Mouse (Mus musculus) embryonic facial prominence, embryonic 12.5 days (tissue): Measurements from ENCODE around the gene Epb41l3. TPM values are rescaled to one million over a fixed set of nuclear protein-coding genes. Genes with fewer than 3 reads are reported as not detected.
A peak's percentile ranks its signal among the peaks of the same experiment; 100 is the strongest.

Experiments
- ATAC-seq: fragments of 200-750 bp; cut with Nextera tagmentation; 2 replicates; pipeline ENCODE4 v1.8.0; 2017; ENCODE audit not compliant: insufficient number of reproducible peaks, insufficient read depth, low FRiP score, low TSS enrichment
- H3K27ac ChIP-seq: fragments of 300-500 bp; sonication (generic); 2 replicates; pipeline ENCODE4 v1.5.1; 2016; ENCODE audit warnings: mild to moderate bottlenecking
- H3K27me3 ChIP-seq: fragments of 300-500 bp; sonication (generic); 2 replicates; pipeline ENCODE4 v1.6.1; 2016; ENCODE audit warnings: mild to moderate bottlenecking, moderate library complexity
- H3K36me3 ChIP-seq: fragments of 300-500 bp; sonication (generic); 2 replicates; pipeline ENCODE4 v1.6.1; 2016; ENCODE audit warnings: mild to moderate bottlenecking
- H3K4me1 ChIP-seq: fragments of 300-500 bp; sonication (generic); 2 replicates; pipeline ENCODE4 v1.6.1; 2016
- H3K4me2 ChIP-seq: fragments of 300-500 bp; sonication (generic); replicated peaks from 2 replicates; pipeline ENCODE4 v1.6.1; 2016; ENCODE audit warnings: mild to moderate bottlenecking, moderate library complexity
- H3K4me3 ChIP-seq: fragments of 300-500 bp; sonication (generic); 2 replicates; pipeline ENCODE4 v1.5.1; 2016; ENCODE audit warnings: mild to moderate bottlenecking
- H3K9ac ChIP-seq: fragments of 300-500 bp; sonication (generic); 2 replicates; pipeline ENCODE4 v1.6.1; 2016; ENCODE audit warnings: mild to moderate bottlenecking, moderate library complexity
- H3K9me3 ChIP-seq: fragments of 300-500 bp; sonication (generic); 2 replicates; pipeline ENCODE4 v1.6.1; 2016; ENCODE audit warnings: mild to moderate bottlenecking, moderate library complexity
- WGBS: fragments of 180-500 bp; shearing (Covaris S2); methylation state at CpG from one replicate; pipeline ENCODE4 v1.1.7; 2016; 5-methylcytosine and 5-hydroxymethylcytosine counted together
- polyA plus RNA-seq: library from polyadenylated mRNA; unstranded; fragments of >200 nt; fragmentation: Nextera tagmentation; extraction: Ambion mirVana; gene quantifications from 2 replicates; pipeline ENCODE4 v1.2.1, GENCODE M21; 2016

The Epb41l3 gene
- polyA plus RNA-seq, 1 experiment from 2014 or later: 166 TPM

DNA sequence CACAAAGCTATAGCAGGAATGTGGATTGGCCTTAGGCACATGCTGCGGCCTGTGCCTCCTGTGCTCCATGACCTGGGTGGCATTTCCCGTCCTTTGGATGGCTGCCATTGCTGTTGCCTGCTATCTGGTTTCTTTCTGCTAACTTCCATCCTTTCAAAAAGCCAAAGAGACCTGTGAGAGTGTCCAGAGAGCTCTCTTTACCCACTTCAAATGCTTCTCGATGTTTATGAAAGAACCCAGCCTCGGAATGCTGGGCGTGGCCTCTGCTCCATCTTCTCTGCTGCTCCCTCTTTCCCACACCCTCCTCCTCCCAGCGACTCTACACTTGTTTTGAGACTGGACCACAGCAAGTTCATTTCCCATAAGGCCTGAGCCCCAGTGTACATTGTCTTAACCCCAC is 120.3 kb downstream of the Epb41l3 start:
- H3K27me3 ChIP-seq: no peaks in the 10 kb centered on the region
- H3K9ac ChIP-seq: no peak overlapping the region
- no peak overlapping the region for H3K4me3 ChIP-seq
- H3K9me3 ChIP-seq: no peaks in the 10 kb centered on the region
- no peak overlapping the region for H3K27ac ChIP-seq
- WGBS: 73% methylated on average over 6 of the region's 6 CpGs
- H3K4me1 ChIP-seq: peaks cover 51% of the 10 kb centered on the region
- no peaks in the 10 kb centered on the region for H3K36me3 ChIP-seq
- no peak overlapping the region for H3K4me2 ChIP-seq
- ATAC-seq: no peak

- H3K36me3 ChIP-seq: no peaks in the 10 kb centered on the region
- ATAC-seq: no peak
- WGBS: 79% methylated on average over 10 of the region's 10 CpGs
These were observed 121.2 kb downstream of the Epb41l3 start for GRCm38 (mm10) chr17:69196656-69197055.

GRCm38 (mm10) chr17:69198805-69199204 is 123.3 kb downstream of the Epb41l3 start:
- H3K4me3 ChIP-seq: no peak overlapping the region
- H3K27me3 ChIP-seq: no peaks in the 10 kb centered on the region
- H3K4me1 ChIP-seq: peaks cover 28% of the 10 kb centered on the region
- ATAC-seq: no peak
- H3K4me2 ChIP-seq: no peak overlapping the region
- H3K9me3 ChIP-seq: no peaks in the 10 kb centered on the region
- H3K36me3 ChIP-seq: no peaks in the 10 kb centered on the region
- no peak overlapping the region for H3K9ac ChIP-seq
- no peak overlapping the region for H3K27ac ChIP-seq
- WGBS: 41% methylated on average over 1 of the region's 1 CpGs

More at GRCm38 (mm10) chr17:69196656-69197055, 121.2 kb downstream of the Epb41l3 start:
- H3K9ac ChIP-seq: no peak overlapping the region
- H3K27ac ChIP-seq: no peak overlapping the region
- H3K27me3 ChIP-seq: no peaks in the 10 kb centered on the region
- no peaks in the 10 kb centered on the region for H3K9me3 ChIP-seq
- H3K4me3 ChIP-seq: no peak overlapping the region
- peaks cover 50% of the 10 kb centered on the region for H3K4me1 ChIP-seq
- no peak overlapping the region for H3K4me2 ChIP-seq

DNA sequence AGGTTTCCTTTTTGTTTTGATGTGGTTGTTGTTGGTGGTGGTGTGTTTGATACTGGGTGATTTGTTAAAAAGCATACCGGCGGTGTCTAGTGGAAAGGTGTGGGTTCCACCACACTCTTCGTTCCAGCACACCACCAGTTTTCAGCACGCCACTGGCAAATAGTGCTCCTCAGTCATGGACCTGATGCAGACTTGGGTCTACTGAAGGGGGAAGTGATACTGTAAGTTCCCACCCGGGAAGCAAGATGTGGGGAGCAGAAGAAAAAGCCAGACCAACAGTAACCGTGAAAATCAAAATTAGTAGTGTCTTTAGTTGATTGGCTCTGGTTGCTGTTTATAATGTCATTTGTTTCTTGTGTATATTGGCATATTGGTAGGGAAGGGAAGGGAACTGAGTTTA is 124.3 kb downstream of the Epb41l3 start:
- no peak for ATAC-seq

DNA sequence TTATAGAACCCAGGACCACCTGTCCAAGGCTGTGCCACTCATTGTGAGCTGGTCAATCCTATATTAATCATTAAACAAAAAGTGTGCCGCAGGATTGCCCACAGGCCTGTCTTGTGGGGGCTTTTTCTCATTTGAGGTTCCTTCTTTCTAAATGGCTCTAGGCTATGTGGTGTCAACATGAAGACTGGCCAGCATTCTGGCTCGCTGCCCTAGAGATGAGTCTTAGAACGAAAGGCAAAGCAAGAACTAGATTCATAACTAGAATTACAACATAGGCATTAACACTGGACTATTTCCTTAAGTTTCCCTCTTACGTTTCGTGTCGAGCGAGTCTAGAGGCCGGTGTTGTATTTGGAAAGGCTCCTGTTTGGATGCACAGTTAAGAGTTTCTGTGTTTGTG is 125.5 kb downstream of the Epb41l3 start:
- Histone ChIP-seq H3K27me3 (no peaks in the 10 kb centered on the region), H3K9me3 (no peaks in the 10 kb centered on the region), H3K9ac (no peak overlapping the region), H3K36me3 (no peaks in the 10 kb centered on the region), H3K27ac (no peak overlapping the region), H3K4me2 (no peak overlapping the region), H3K4me3 (no peak overlapping the region), H3K4me1 (peaks cover 12% of the 10 kb centered on the region)
- ATAC-seq: no peak
- 93% methylated on average over 8 of the region's 8 CpGs for WGBS

More for the DNA sequence above, 124.3 kb downstream of the Epb41l3 start:
- Histone ChIP-seq H3K9ac (no peak overlapping the region), H3K36me3 (no peaks in the 10 kb centered on the region), H3K27ac (no peak overlapping the region), H3K4me3 (no peak overlapping the region), H3K9me3 (no peaks in the 10 kb centered on the region), H3K4me2 (no peak overlapping the region), H3K4me1 (peaks cover 18% of the 10 kb centered on the region), H3K27me3 (no peaks in the 10 kb centered on the region)
- 85% methylated on average over 6 of the region's 6 CpGs for WGBS

DNA sequence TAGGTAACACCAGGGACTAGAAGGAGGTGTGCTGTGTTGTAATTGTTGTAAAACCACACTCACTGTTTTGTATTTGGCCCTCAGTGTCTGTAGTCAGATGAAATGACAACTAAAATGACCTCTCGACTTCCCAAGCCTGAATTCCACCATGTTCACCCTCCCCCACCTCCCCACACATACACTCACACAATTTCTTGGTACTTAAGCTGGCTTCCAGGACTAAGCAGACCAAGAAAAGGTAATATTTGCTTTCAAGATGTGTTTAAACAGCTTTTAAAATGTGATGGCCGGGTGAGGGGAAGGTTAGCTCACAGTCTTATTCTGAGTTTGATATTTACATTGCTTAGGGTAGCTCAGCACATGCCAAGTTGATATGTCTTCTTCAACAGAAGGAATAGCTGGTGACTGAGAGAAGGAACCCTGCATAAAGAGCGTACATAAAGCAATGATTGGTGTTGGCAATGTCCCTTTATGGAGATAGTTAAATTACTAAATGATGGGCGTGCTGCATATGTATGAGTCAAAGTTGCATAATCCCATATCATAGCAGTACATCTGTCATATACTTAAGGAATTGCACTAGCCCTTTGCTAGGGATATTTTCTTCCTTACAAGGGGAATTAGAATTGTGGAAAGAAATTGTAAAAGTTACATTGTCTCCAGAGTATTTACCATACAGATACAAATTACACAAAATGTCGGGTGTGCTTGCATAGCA is 130.0 kb downstream of the Epb41l3 start:
- Histone ChIP-seq H3K4me3 (no peak overlapping the region), H3K4me2 (no peak overlapping the region), H3K9ac (no peak overlapping the region), H3K9me3 (no peaks in the 10 kb centered on the region), H3K4me1 (peaks cover 23% of the 10 kb centered on the region), H3K36me3 (peaks cover 19% of the 10 kb centered on the region), H3K27ac (no peak overlapping the region), H3K27me3 (no peaks in the 10 kb centered on the region)
- 91% methylated on average over 5 of the region's 5 CpGs for WGBS
- ATAC-seq: no peak

DNA sequence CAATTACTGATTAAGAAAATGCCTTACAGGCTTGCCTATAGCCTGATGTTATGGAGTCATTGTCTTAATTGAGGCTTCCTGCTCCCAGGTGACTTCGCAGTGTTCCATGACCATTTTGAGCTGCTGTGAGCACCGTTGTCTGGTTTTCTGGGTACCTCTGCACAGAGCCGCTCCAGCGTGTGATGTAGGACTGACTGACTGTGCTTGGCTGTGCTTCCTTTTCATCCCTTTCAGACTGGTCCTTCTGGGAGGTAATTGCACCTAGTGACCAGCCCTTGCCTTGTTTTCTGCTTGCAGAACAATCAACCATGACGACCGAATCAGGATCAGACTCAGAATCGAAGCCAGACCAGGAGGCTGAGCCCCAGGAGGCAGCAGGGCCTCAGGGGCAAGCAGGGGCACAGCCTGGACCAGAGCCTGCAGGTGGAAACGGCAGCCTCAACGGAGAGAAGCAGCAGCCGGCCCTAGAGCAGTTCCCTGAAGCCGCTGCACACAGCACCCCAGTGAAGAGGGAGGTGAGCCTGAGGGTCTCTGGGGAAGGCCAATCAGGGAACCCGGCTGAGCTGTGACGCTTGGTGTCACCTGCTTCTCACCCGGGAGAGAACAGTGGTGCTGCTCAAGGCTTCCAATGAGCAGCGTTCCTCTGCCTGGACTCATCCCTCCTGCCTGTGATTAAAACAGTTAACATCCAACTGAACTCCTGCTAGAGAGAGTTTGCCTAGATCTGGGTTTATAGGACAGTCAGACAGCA is 132.3 kb downstream of the Epb41l3 start:
- no peak; the same call in 1 of the 2 replicates for ATAC-seq
- H3K36me3 ChIP-seq: peaks cover 25% of the 10 kb centered on the region
- H3K4me3 ChIP-seq: no peak overlapping the region
- no peak overlapping the region for H3K4me2 ChIP-seq
- H3K4me1 ChIP-seq: peaks cover 23% of the 10 kb centered on the region
- WGBS: 24% methylated on average over 15 of the region's 15 CpGs
- no peaks in the 10 kb centered on the region for H3K27me3 ChIP-seq
- H3K9ac ChIP-seq: no peak overlapping the region
- H3K27ac ChIP-seq: 0 out of 2 replicates have a peak overlapping the region, but pooled peaks have one; percentile 18
- H3K9me3 ChIP-seq: no peaks in the 10 kb centered on the region

DNA sequence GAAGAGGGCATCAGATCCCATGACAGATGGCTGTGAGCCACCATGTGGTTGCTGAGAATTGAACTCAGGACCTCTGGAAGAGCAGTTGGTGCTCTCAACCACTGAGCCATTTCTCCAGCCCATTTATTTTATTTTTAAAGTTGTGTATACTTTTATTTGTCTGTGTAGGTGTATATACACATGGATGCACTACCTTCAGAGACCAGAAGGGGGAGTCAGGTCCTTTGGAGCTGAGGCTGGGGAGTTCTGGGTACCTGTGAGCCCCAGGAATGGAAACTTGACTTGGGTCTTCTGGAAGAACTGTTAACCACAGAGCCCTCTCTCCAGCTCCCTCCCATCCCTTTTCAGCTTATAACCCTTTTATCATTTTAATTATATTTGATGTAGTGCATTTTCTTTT is 135.6 kb downstream of the Epb41l3 start:
- peaks cover 50% of the 10 kb centered on the region for H3K36me3 ChIP-seq
- ATAC-seq: no peak

DNA sequence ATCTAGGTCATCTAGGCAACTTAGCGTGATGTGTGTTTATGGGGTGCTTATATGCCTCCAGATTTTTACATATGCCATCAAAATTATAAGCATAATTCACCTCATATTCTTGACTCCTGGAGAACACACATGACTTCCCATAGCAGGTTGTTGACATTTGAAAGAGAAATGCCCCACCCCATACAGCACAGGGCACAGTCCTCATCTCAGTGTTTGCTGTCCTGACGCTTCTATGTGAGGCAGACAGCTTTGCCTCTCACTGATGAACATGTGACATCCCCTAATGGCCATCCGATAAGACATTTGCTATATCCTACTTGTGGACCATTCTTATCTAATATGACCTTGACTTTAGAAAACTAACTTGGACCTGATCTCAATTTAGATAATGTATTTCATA is 140.6 kb downstream of the Epb41l3 start:
- ATAC-seq: no peak
- WGBS: 92% methylated on average over 3 of the region's 3 CpGs
- H3K4me2 ChIP-seq: no peak overlapping the region
- H3K4me1 ChIP-seq: no peaks in the 10 kb centered on the region
- no peak overlapping the region for H3K9ac ChIP-seq
- H3K27me3 ChIP-seq: no peaks in the 10 kb centered on the region
- H3K9me3 ChIP-seq: no peaks in the 10 kb centered on the region
- H3K27ac ChIP-seq: no peak overlapping the region
- peaks cover 30% of the 10 kb centered on the region for H3K36me3 ChIP-seq
- no peak overlapping the region for H3K4me3 ChIP-seq

More for the DNA sequence above, 135.6 kb downstream of the Epb41l3 start:
- Histone ChIP-seq H3K4me1 (peaks cover 23% of the 10 kb centered on the region), H3K9ac (no peak overlapping the region), H3K4me2 (no peak overlapping the region), H3K4me3 (no peak overlapping the region), H3K27ac (no peak overlapping the region), H3K27me3 (no peaks in the 10 kb centered on the region), H3K9me3 (no peaks in the 10 kb centered on the region)

- Histone ChIP-seq H3K4me3 (no peak overlapping the region), H3K27me3 (no peaks in the 10 kb centered on the region), H3K9ac (no peak overlapping the region), H3K4me2 (no peak overlapping the region), H3K4me1 (no peaks in the 10 kb centered on the region; the same call in 1 of the 2 replicates), H3K36me3 (peaks cover 16% of the 10 kb centered on the region), H3K9me3 (no peaks in the 10 kb centered on the region), H3K27ac (no peak overlapping the region)
- no peak for ATAC-seq
- whole genome bisulfite sequencing: 78% methylated on average over 7 of the region's 7 CpGs
These were observed 145.4 kb downstream of the Epb41l3 start for GRCm38 (mm10) chr17:69220849-69221248.

DNA sequence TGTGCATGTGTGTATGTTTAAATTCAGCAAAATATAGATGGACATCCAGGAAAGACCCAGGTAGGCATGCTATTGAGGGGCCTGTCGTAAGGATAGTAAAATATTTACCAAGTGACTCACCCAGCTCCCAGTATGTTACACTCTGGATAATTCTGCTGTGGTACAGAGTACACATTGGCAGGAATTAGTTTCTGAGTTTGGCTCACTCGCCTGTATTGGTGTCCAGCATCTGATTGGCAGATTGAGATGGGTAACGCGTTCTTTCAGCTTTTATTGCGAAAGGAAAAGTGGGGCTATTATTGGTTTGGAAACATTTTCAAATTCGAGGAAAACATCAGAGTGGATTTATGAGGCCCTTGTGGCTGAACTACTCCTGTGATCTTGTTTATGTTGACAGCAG is 145.9 kb downstream of the Epb41l3 start:
- Histone ChIP-seq H3K4me2 (no peak overlapping the region), H3K27me3 (no peaks in the 10 kb centered on the region), H3K36me3 (peaks cover 13% of the 10 kb centered on the region), H3K4me3 (no peak overlapping the region), H3K4me1 (peaks cover 3% of the 10 kb centered on the region), H3K9me3 (no peaks in the 10 kb centered on the region), H3K9ac (no peak overlapping the region), H3K27ac (no peak overlapping the region)
- ATAC-seq: no peak
- 88% methylated on average over 6 of the region's 6 CpGs for WGBS
